Mouse (Mus musculus): ENCODE data around the gene AU041133. TPM values are rescaled to one million over a fixed set of nuclear protein-coding genes. Genes with fewer than 3 reads are reported as not detected.

The AU041133 gene
- polyA plus RNA-seq, 1 experiment from 2014 or later: 6.2 TPM

- H3K27ac ChIP-seq (ENCODE audit: low read depth, low read length): peak overlapping the region; percentile 97
- H3K4me2 ChIP-seq (replicated peaks; ENCODE audit: low read depth, low read length): peak overlapping the region; percentile 67
- H3K36me3 ChIP-seq (ENCODE audit: control insufficient read depth, insufficient read depth, low read length): no peaks in the 10 kb centered on the region
- H3K4me1 ChIP-seq (ENCODE audit: control insufficient read depth, insufficient read depth, low read length): 0 out of 2 replicates have a peak, but pooled peaks cover 6% of the 10 kb centered on the region
- H3K9me3 ChIP-seq (ENCODE audit: control insufficient read depth, low read length): no peaks in the 10 kb centered on the region; the same call in 1 of the 2 replicates
- peak; percentile 100 for ATAC-seq (ENCODE audit: low FRiP score, low TSS enrichment)
- H3K27me3 ChIP-seq (ENCODE audit: control insufficient read depth, insufficient read depth, low read length): no peaks in the 10 kb centered on the region
- WGBS: 6% methylated on average over 47 of the region's 47 CpGs
- peak overlapping the region; percentile 67 for H3K4me3 ChIP-seq (ENCODE audit: low read length)
- H3K9ac ChIP-seq (ENCODE audit: low read depth, low read length): peak overlapping the region; percentile 78
Measured at GRCm38 (mm10) chr10:82178257-82179064, 50.6 kb downstream of the AU041133 start.

Other genes starting within 250 kb of the AU041133 start
- 6.2 and 8.0 TPM in 2 replicates for gene Zfp781, start 197.5 kb upstream of the AU041133 start, polyA plus RNA-seq (2014; fragmentation: Nextera tagmentation; extraction: Ambion mirVana)
- 16.9 and 17.4 TPM in 2 replicates for gene Zfp873, start 79.9 kb upstream of the AU041133 start, polyA plus RNA-seq (2014; fragmentation: Nextera tagmentation; extraction: Ambion mirVana)
- gene BC024063, start 44.7 kb upstream of the AU041133 start, polyA plus RNA-seq (2014; fragmentation: Nextera tagmentation; extraction: Ambion mirVana): 8.4 and 8.6 TPM in 2 replicates
- gene Zfp938, start 113.3 kb downstream of the AU041133 start, polyA plus RNA-seq (2014; fragmentation: Nextera tagmentation; extraction: Ambion mirVana): 17.2 and 19.2 TPM in 2 replicates
- gene 4932415D10Rik, start 188.6 kb downstream of the AU041133 start, polyA plus RNA-seq (2014; fragmentation: Nextera tagmentation; extraction: Ambion mirVana): not detected in 2 replicates
- 11.9 and 13.2 TPM in 2 replicates for gene Gm4924, start 226.2 kb downstream of the AU041133 start, polyA plus RNA-seq (2014; fragmentation: Nextera tagmentation; extraction: Ambion mirVana)